Mouse (Mus musculus): ENCODE results near the gene Prrt1. TPM values are rescaled to one million over a fixed set of nuclear protein-coding genes. Genes with fewer than 3 reads are reported as not detected.

Prrt1 gene
- total and polyA plus RNA-seq, 3 experiments, result not detected

DNA sequence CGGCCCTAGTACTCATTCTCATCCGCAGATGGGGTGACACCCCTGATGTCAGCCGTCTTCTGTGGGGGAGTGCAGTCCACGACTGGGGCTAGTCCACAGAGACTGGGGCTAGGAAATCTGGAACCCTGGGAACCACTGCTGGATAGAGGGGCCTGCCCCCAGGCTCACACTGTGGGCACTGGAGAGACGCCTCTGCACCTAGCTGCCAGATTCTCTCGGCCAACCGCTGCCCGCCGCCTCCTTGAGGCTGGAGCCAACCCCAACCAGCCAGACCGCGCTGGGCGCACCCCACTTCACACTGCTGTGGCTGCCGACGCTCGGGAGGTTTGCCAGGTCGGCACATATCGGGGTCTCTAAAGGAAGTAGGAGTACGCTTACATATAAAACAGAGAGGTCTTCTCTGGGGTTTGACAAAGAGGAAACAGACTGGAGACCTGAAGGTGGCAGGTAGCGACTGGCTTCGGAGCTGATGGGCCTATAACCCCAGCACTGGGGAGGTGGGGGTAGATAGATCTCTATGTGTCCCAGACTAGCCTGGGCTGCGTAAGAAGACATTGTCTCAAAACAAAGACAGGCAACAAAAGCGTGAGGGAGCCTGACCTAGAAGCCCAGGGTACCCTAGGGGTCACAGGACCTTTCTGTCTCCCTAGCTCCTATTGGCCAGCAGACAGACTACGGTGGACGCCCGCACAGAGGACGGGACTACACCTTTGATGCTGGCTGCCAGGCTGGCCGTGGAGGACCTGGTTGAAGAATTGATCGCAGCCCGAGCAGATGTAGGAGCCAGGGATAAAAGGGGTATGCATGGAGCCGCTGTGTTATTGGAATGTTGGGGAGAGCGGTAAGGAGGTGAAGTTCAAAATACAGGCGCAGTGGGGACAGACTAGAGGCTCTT, 43.2 kb upstream of the Prrt1 start:
- H3K79me2 ChIP-seq (replicated peaks; ENCODE audit: control insufficient read depth, extremely low read depth, insufficient read depth, poor library complexity, severe bottlenecking), result no peaks in the 10 kb centered on the region; the same call in 1 of the 2 replicates
- H3K27me3 ChIP-seq (replicated peaks), result peaks cover 4% of the 10 kb centered on the region
- dilution Hi-C loops (cut with MboI; ENCODE audit: extremely low pct_ligation_motif_present, extremely low pct_unique_long_range_greater_than_20kb, low sequenced_read_pairs), result no loop called here
- no peak for TF ChIP-seq USF1 (IDR thresholded peaks at IDR 0.05; ENCODE audit: low read depth, low read length)
- no peak for TF ChIP-seq POLR2AphosphoS2 (IDR thresholded peaks at IDR 0.05; ENCODE audit: low read depth, low read length)
- TF ChIP-seq BHLHE40 (IDR thresholded peaks at IDR 0.05; ENCODE audit: low read depth, low read length), result no peak
- no peak for TF ChIP-seq HCFC1 (IDR thresholded peaks at IDR 0.05; ENCODE audit: low read depth, low read length)
- no peak for TF ChIP-seq RCOR1 (conservative IDR thresholded peaks at IDR 0.05; ENCODE audit: low read depth, low read length)
- TF ChIP-seq MAZ (IDR thresholded peaks at IDR 0.05; ENCODE audit: low read depth, low read length), result no peak
- TF ChIP-seq MYC (IDR thresholded peaks at IDR 0.05; ENCODE audit: low read depth, low read length), result no peak
- TF ChIP-seq NELFE (IDR thresholded peaks at IDR 0.05; ENCODE audit: low read depth, low read length), result no peak
- TF ChIP-seq GABPA (IDR thresholded peaks at IDR 0.05; ENCODE audit: insufficient replicate concordance, low read depth, low read length), result no peak
- TF ChIP-seq MXI1 (IDR thresholded peaks at IDR 0.05; ENCODE audit: low read depth, low read length), result no peak
- no peak for TF ChIP-seq ZNF384 (IDR thresholded peaks at IDR 0.05; ENCODE audit: low read depth, low read length)
- no peak for TF ChIP-seq MAX (IDR thresholded peaks at IDR 0.05; ENCODE audit: low read length)
- TF ChIP-seq JUN (IDR thresholded peaks at IDR 0.05; ENCODE audit: insufficient read depth, low read depth, low read length), result no peak
- H3K9me3 ChIP-seq (replicated peaks; ENCODE audit: low read length), result no peaks in the 10 kb centered on the region
- H3K4me2 ChIP-seq (ENCODE audit: insufficient read depth, low read depth, poor library complexity, severe bottlenecking), result peak overlapping the region; percentile 77; the same call in 1 of the 2 replicates
- no peaks in the 10 kb centered on the region for H3K36me3 ChIP-seq (replicated peaks in 1 of 2; ENCODE audit: control insufficient read depth in 1 of 2, insufficient read depth in 1 of 2, low read length in 1 of 2)
- no peak overlapping the region for H3K27ac ChIP-seq (ENCODE audit: insufficient read depth, low read depth)
- in situ Hi-C loops (cut with MboI; ENCODE audit: low pct_ligation_motif_present, low pct_unique_long_range_greater_than_20kb, low sequenced_read_pairs), result no loop called here
- H3K4me3 ChIP-seq (replicated peaks in 1 of 3; ENCODE audit: low read depth in 2 of 3, low read length in 2 of 3, poor library complexity in 1 of 3), result peak overlapping the region in 1 of 3 experiments; percentile 82
- no peak overlapping the region for H3K9ac ChIP-seq (ENCODE audit: insufficient read depth, low read depth)
- DNase-seq (ENCODE audit: extremely low read depth), result no peak
- peaks cover 3 to 25% of the 10 kb centered on the region in 2 experiments; a peak in 2 of 4 replicates for H3K4me1 ChIP-seq (ENCODE audit: control insufficient read depth in 1 of 2, insufficient read depth in 2 of 2)

DNA sequence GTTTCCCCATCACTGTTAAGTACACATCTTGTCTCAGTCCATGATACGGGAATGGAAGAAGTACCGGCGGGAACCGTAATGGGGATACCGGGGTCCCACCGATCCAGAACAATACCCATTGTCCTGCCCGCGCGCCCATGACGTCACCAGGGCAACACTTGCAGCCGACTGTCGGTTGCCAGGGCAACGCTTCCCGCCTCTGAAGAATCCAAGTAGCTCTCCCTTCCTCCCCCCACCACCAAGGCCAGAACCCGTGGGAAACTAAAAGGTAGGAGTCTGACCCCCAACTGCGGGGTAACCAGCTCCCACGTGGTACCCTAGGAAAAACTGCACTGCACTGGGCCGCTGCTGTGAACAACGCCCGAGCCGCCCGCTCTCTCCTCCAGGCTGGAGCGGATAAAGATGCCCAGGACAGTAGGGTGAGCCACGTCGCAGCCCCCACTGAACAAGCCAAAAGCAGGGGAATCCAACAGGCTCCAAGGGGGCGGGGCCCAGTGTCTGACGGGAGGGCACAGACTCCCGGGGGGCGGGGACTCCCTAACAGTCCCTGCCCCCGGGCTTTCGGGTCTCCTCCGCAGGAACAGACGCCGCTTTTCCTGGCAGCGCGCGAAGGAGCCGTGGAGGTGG, 42.4 kb upstream of the Prrt1 start:
- dilution Hi-C loops (cut with MboI; ENCODE audit: extremely low pct_ligation_motif_present, extremely low pct_unique_long_range_greater_than_20kb, low sequenced_read_pairs), result no loop called here
- TF ChIP-seq MAZ (IDR thresholded peaks at IDR 0.05; ENCODE audit: low read depth, low read length) (no peak), POLR2A (IDR thresholded peaks at IDR 0.05; ENCODE audit: low read depth, low read length) (no peak), MYC (IDR thresholded peaks at IDR 0.05; ENCODE audit: low read depth, low read length) (no peak), SIN3A (IDR thresholded peaks at IDR 0.05; ENCODE audit: low read length) (peak; percentile 26; the same call in 1 of the 2 replicates), MXI1 (IDR thresholded peaks at IDR 0.05; ENCODE audit: low read depth, low read length) (peak; percentile 74), USF1 (IDR thresholded peaks at IDR 0.05; ENCODE audit: low read depth, low read length) (peak; percentile 3; the same call in 1 of the 2 replicates), USF2 (conservative IDR thresholded peaks at IDR 0.05; ENCODE audit: low read depth, low read length) (no peak), ZMIZ1 (IDR thresholded peaks at IDR 0.05; ENCODE audit: low read depth, low read length) (peak; percentile 7; the same call in 1 of the 2 replicates), CHD2 (IDR thresholded peaks at IDR 0.05; ENCODE audit: low read length) (no peak), MAX (IDR thresholded peaks at IDR 0.05; ENCODE audit: low read length) (0 out of 2 replicates have a peak, but pooled peaks have one; percentile 24), ZNF384 (IDR thresholded peaks at IDR 0.05; ENCODE audit: low read depth, low read length) (no peak)
- Histone ChIP-seq H3K9ac (ENCODE audit: insufficient read depth, low read depth) (peak overlapping the region; percentile 63), H3K27ac (ENCODE audit: insufficient read depth, low read depth) (no peak overlapping the region), H3K36me3 (replicated peaks in 1 of 2; ENCODE audit: control insufficient read depth in 1 of 2, insufficient read depth in 1 of 2, low read length in 1 of 2) (no peaks in the 10 kb centered on the region), H3K4me1 (ENCODE audit: control insufficient read depth in 1 of 2, insufficient read depth in 2 of 2) (peaks cover 3 to 28% of the 10 kb centered on the region in 2 experiments; a peak in 2 of 4 replicates), H3K27me3 (replicated peaks) (peaks cover 4% of the 10 kb centered on the region), H3K79me2 (replicated peaks; ENCODE audit: control insufficient read depth, extremely low read depth, insufficient read depth, poor library complexity, severe bottlenecking) (no peaks in the 10 kb centered on the region; the same call in 1 of the 2 replicates), H3K4me2 (ENCODE audit: insufficient read depth, low read depth, poor library complexity, severe bottlenecking) (peak overlapping the region; percentile 77), H3K9me3 (replicated peaks; ENCODE audit: low read length) (no peaks in the 10 kb centered on the region), H3K4me3 (replicated peaks in 1 of 3; ENCODE audit: low read depth in 2 of 3, low read length in 2 of 3, poor library complexity in 1 of 3) (peak overlapping the region; percentile 62 to 82 (median 74))
- peak; percentile 83 for DNase-seq (ENCODE audit: extremely low read depth)
- in situ Hi-C loops (cut with MboI; ENCODE audit: low pct_ligation_motif_present, low pct_unique_long_range_greater_than_20kb, low sequenced_read_pairs), result no loop called here
